Mouse (Mus musculus) ES-E14 (cell line): ENCODE results near the gene Heg1. TPM values are rescaled to one million over a fixed set of nuclear protein-coding genes. Genes with fewer than 3 reads are reported as not detected.

Experiments used
- DNase-seq: peaks from one replicate; pipeline ENCODE4 v3.0.0-alpha.2; 2013; ENCODE audit warnings: low read depth, low spot score
- H3K27ac ChIP-seq: 2 replicates; pipeline ENCODE4 v1.5.1; 2012; ENCODE audit warnings: low read depth, mild to moderate bottlenecking, low read length, moderate library complexity, mixed read lengths; ENCODE audit not compliant: poor library complexity, insufficient read depth, severe bottlenecking
- H3K36me3 ChIP-seq: 2 replicates; pipeline ENCODE4 v1.6.1; 2012; ENCODE audit warnings: mild to moderate bottlenecking, low read length, moderate library complexity, mixed read lengths; ENCODE audit not compliant: control insufficient read depth, poor library complexity, insufficient read depth, severe bottlenecking
- H3K4me1 ChIP-seq, 2 experiments: fragments of 150-350 bp in 1 of 2; sonication (generic) in 1 of 2; 2 replicates each; pipeline ENCODE4 v1.6.1; 2012; ENCODE audit warnings: low read length in 2 of 2, mild to moderate bottlenecking in 1 of 2, mixed read lengths in 1 of 2; ENCODE audit not compliant: control insufficient read depth in 2 of 2, insufficient read depth in 2 of 2, poor library complexity in 1 of 2
- H3K4me3 ChIP-seq, 2 experiments: fragments of 150-350 bp in 1 of 2; sonication (generic) in 1 of 2; 2 replicates each; pipeline ENCODE4 v1.5.1; 2012; ENCODE audit warnings: low read length in 2 of 2, low read depth in 1 of 2, mild to moderate bottlenecking in 1 of 2, mixed read lengths in 1 of 2; ENCODE audit not compliant: insufficient read depth in 1 of 2, poor library complexity in 1 of 2, severe bottlenecking in 1 of 2
- H3K9ac ChIP-seq: 2 replicates; pipeline ENCODE4 v1.6.1; 2012; ENCODE audit warnings: low read depth, mild to moderate bottlenecking, low read length, mixed read lengths; ENCODE audit not compliant: poor library complexity, insufficient read depth, severe bottlenecking
- H3K9me3 ChIP-seq: fragments of 150-350 bp; sonication (generic); 2 replicates; pipeline ENCODE4 v1.6.1; 2012; ENCODE audit warnings: low read depth, mild to moderate bottlenecking, low read length; ENCODE audit not compliant: control insufficient read depth, insufficient read depth
- CHD2 ChIP-seq: IDR thresholded peaks from 2 replicates; pipeline ENCODE4 v1.6.1; 2014; ENCODE audit warnings: mild to moderate bottlenecking, low read depth, low read length, inconsistent platforms
- HCFC1 ChIP-seq: IDR thresholded peaks from 2 replicates; pipeline ENCODE4 v1.6.1; 2012; ENCODE audit warnings: low read length, inconsistent platforms, borderline replicate concordance; ENCODE audit not compliant: insufficient read depth
- MAFK ChIP-seq: IDR thresholded peaks from 2 replicates; pipeline ENCODE4 v1.6.1; 2014; ENCODE audit warnings: mild to moderate bottlenecking, low read depth, low read length, inconsistent platforms; ENCODE audit not compliant: insufficient read depth
- ZC3H11A ChIP-seq: IDR thresholded peaks from 2 replicates; pipeline ENCODE4 v1.6.1; 2012; ENCODE audit warnings: low read depth, mild to moderate bottlenecking, inconsistent platforms, low read length, borderline replicate concordance
- ZNF384 ChIP-seq: IDR thresholded peaks from 2 replicates; pipeline ENCODE4 v1.6.1; 2012; ENCODE audit warnings: low read depth, low read length, inconsistent platforms
- in situ Hi-C, 2 experiments: fragments of 600-800 bp; cut with MboI; formaldehyde crosslinking; loops; one replicate each; pipeline ENCODE4 v1.15.1; 2025; ENCODE audit warnings: low sequenced_read_pairs in 2 of 2, inconsistent platforms in 1 of 2; ENCODE audit not compliant: unreplicated experiment in 2 of 2
- total RNA-seq: library from RNA; depleted of rRNA; stranded (reverse); fragments of 300-350 nt; gene quantifications from 2 replicates; pipeline ENCODE4 v1.2.3, GENCODE M21; 2012

Gene Heg1
- total RNA-seq, 1 experiment: 8.7 TPM

- no peaks in the 10 kb centered on the region for H3K9me3 ChIP-seq
- no peaks in the 10 kb centered on the region for H3K36me3 ChIP-seq
- H3K4me1 ChIP-seq: peaks cover 0 to 7% of the 10 kb centered on the region in 2 experiments; a peak in 1 of 4 replicates
- no peak for DNase-seq
- H3K9ac ChIP-seq: no peak overlapping the region
- no peak overlapping the region for H3K4me3 ChIP-seq
- no peak overlapping the region for H3K27ac ChIP-seq
- TF ChIP-seq ZC3H11A: no peak
- no peak for TF ChIP-seq CHD2
- TF ChIP-seq MAFK: no peak
- TF ChIP-seq ZNF384: no peak
- TF ChIP-seq HCFC1: no peak
- in situ Hi-C loops: no loop called here
These were observed 84.5 kb downstream of the Heg1 start for GRCm38 (mm10) chr16:33768491-33769278.

- Histone ChIP-seq H3K4me3 (no peak overlapping the region), H3K9ac (no peak overlapping the region), H3K4me1 (peaks cover 0 to 4% of the 10 kb centered on the region in 2 experiments; a peak in 1 of 4 replicates), H3K36me3 (no peaks in the 10 kb centered on the region), H3K9me3 (no peaks in the 10 kb centered on the region), H3K27ac (no peak overlapping the region)
- in situ Hi-C loops: no loop called here
- TF ChIP-seq ZNF384 (no peak), HCFC1 (no peak), CHD2 (no peak), ZC3H11A (no peak), MAFK (no peak)
- no peak for DNase-seq
These were observed 85.7 kb downstream of the Heg1 start for GRCm38 (mm10) chr16:33769848-33770247.

GRCm38 (mm10) chr16:33770778-33771454 lies 86.7 kb downstream of the Heg1 start:
- no peaks in the 10 kb centered on the region for H3K36me3 ChIP-seq
- H3K4me3 ChIP-seq: no peak overlapping the region
- H3K9ac ChIP-seq: no peak overlapping the region
- in situ Hi-C loops: no loop called here
- H3K9me3 ChIP-seq: no peaks in the 10 kb centered on the region
- no peak for DNase-seq
- peaks cover 0 to 5% of the 10 kb centered on the region in 2 experiments; a peak in 1 of 4 replicates for H3K4me1 ChIP-seq
- TF ChIP-seq MAFK (no peak), ZNF384 (no peak), CHD2 (no peak), ZC3H11A (no peak), HCFC1 (no peak)
- no peak overlapping the region for H3K27ac ChIP-seq

GRCm38 (mm10) chr16:33772809-33773208 lies 88.6 kb downstream of the Heg1 start:
- Histone ChIP-seq H3K9ac (no peak overlapping the region), H3K4me1 (peaks cover 0 to 2% of the 10 kb centered on the region in 2 experiments; a peak in 1 of 4 replicates)

More at GRCm38 (mm10) chr16:33772809-33773208, 88.6 kb downstream of the Heg1 start:
- in situ Hi-C loops: no loop called here
- H3K9me3 ChIP-seq: no peaks in the 10 kb centered on the region
- TF ChIP-seq ZC3H11A (no peak), MAFK (no peak), ZNF384 (no peak)
- H3K4me3 ChIP-seq: no peak overlapping the region
- H3K27ac ChIP-seq: no peak overlapping the region
- H3K36me3 ChIP-seq: no peaks in the 10 kb centered on the region
- no peak for DNase-seq
